Mouse (Mus musculus) intestine, postnatal 0 days (tissue): ENCODE results near the gene Hsf4. TPM values are rescaled to one million over a fixed set of nuclear protein-coding genes. Genes with fewer than 3 reads are reported as not detected.
A peak's percentile ranks its signal among the peaks of the same experiment; 100 is the strongest.

Source experiments
- ATAC-seq: fragments of 200-750 bp; cut with Nextera tagmentation; 2 replicates; pipeline ENCODE4 v1.8.0; 2017; ENCODE audit warnings: mild to moderate bottlenecking, moderate TSS enrichment, moderate library complexity
- H3K27ac ChIP-seq: fragments of 300-500 bp; sonication (generic); 2 replicates; pipeline ENCODE4 v1.5.1; 2014; ENCODE audit warnings: mild to moderate bottlenecking, low read depth, low read length, moderate library complexity
- H3K27me3 ChIP-seq: fragments of 300-500 bp; sonication (generic); replicated peaks from 2 replicates; pipeline ENCODE4 v1.6.1; 2014; ENCODE audit warnings: low read length, mixed read lengths; ENCODE audit not compliant: control insufficient read depth, insufficient read depth
- H3K36me3 ChIP-seq: fragments of 300-500 bp; sonication (generic); 2 replicates; pipeline ENCODE4 v1.6.1; 2014; ENCODE audit warnings: mild to moderate bottlenecking, moderate library complexity; ENCODE audit not compliant: control insufficient read depth, insufficient read depth
- H3K4me1 ChIP-seq: fragments of 300-500 bp; sonication (generic); replicated peaks from 2 replicates; pipeline ENCODE4 v1.6.1; 2014; ENCODE audit warnings: antibody characterized with exemption, low read length, mixed read lengths; ENCODE audit not compliant: control insufficient read depth, insufficient read depth
- H3K4me2 ChIP-seq: fragments of 300-500 bp; sonication (generic); replicated peaks from 2 replicates; pipeline ENCODE4 v1.6.1; 2014; ENCODE audit warnings: low read depth, mild to moderate bottlenecking, moderate library complexity
- H3K4me3 ChIP-seq: fragments of 300-500 bp; sonication (generic); 2 replicates; pipeline ENCODE4 v1.5.1; 2014; ENCODE audit warnings: low read depth, low read length
- H3K9ac ChIP-seq: fragments of 300-500 bp; sonication (generic); 2 replicates; pipeline ENCODE4 v1.6.1; 2014; ENCODE audit warnings: mild to moderate bottlenecking, low read depth, low read length
- H3K9me3 ChIP-seq: fragments of 300-500 bp; sonication (generic); 2 replicates; pipeline ENCODE4 v1.6.1; 2016; ENCODE audit warnings: mixed run types; ENCODE audit not compliant: control insufficient read depth
- CTCF ChIP-seq: sonication (generic); IDR thresholded peaks from 2 replicates; pipeline ENCODE4 v1.5.1; 2016; ENCODE audit warnings: low read depth, mild to moderate bottlenecking, control low read depth, antibody characterized with exemption, moderate library complexity
- WGBS: fragments of 180-500 bp; shearing (Covaris S2); extraction: QIAGEN DNeasy Blood & Tissue Kit; methylation state at CpG from one replicate; pipeline ENCODE4 v1.1.7; 2014; 5-methylcytosine and 5-hydroxymethylcytosine counted together
- microRNA counts: library from miRNA; unstranded; fragments of <30 nt; microRNA quantifications from one replicate; lab custom pipeline; 2016
- microRNA-seq: library from miRNA; unstranded; fragments of <30 nt; microRNA quantifications from one replicate; pipeline ENCODE4, GENCODE M21; 2016
- polyA plus RNA-seq: library from polyadenylated mRNA; unstranded; fragments of >200 nt; fragmentation: Nextera tagmentation; extraction: Ambion mirVana; gene quantifications from 2 replicates; pipeline ENCODE4 v1.2.1, GENCODE M21; 2015

Gene Hsf4
- polyA plus RNA-seq, 1 experiment from 2014 or later, result 0.48 TPM

GRCm38 (mm10) chr8:105315073-105315769, 45.6 kb downstream of the Hsf4 start:
- Histone ChIP-seq H3K4me3 (no peak overlapping the region), H3K4me1 (no peaks in the 10 kb centered on the region), H3K4me2 (no peak overlapping the region), H3K9ac (no peak overlapping the region), H3K27me3 (no peaks in the 10 kb centered on the region), H3K9me3 (no peaks in the 10 kb centered on the region), H3K27ac (no peak overlapping the region; the same call in 1 of the 2 replicates), H3K36me3 (peaks cover 68% of the 10 kb centered on the region)
- no peak for TF ChIP-seq CTCF
- WGBS, result 90% methylated on average over 18 of the region's 18 CpGs
- no peak for ATAC-seq

GRCm38 (mm10) chr8:105317941-105318340, 48.3 kb downstream of the Hsf4 start:
- Histone ChIP-seq H3K4me3 (no peak overlapping the region), H3K4me2 (no peak overlapping the region), H3K9me3 (no peaks in the 10 kb centered on the region), H3K36me3 (peaks cover 59% of the 10 kb centered on the region), H3K27me3 (no peaks in the 10 kb centered on the region), H3K27ac (no peak overlapping the region), H3K4me1 (no peaks in the 10 kb centered on the region), H3K9ac (no peak overlapping the region)
- no peak for TF ChIP-seq CTCF
- ATAC-seq, result no peak
- WGBS, result 92% methylated on average over 4 of the region's 4 CpGs

GRCm38 (mm10) chr8:105318662-105319190, 49.1 kb downstream of the Hsf4 start:
- Histone ChIP-seq H3K4me1 (no peaks in the 10 kb centered on the region), H3K4me2 (no peak overlapping the region), H3K27ac (no peak overlapping the region), H3K9me3 (no peaks in the 10 kb centered on the region), H3K4me3 (no peak overlapping the region), H3K9ac (no peak overlapping the region), H3K27me3 (no peaks in the 10 kb centered on the region), H3K36me3 (peaks cover 53% of the 10 kb centered on the region)
- no peak for TF ChIP-seq CTCF
- 83% methylated on average over 11 of the region's 11 CpGs for WGBS
- ATAC-seq, result no peak

GRCm38 (mm10) chr8:105323183-105323582, 53.6 kb downstream of the Hsf4 start:
- Histone ChIP-seq H3K27me3 (no peaks in the 10 kb centered on the region), H3K4me2 (no peak overlapping the region), H3K4me1 (0 out of 2 replicates have a peak, but pooled peaks cover 5% of the 10 kb centered on the region), H3K36me3 (peaks cover 21% of the 10 kb centered on the region), H3K9me3 (no peaks in the 10 kb centered on the region), H3K27ac (no peak overlapping the region), H3K4me3 (no peak overlapping the region), H3K9ac (no peak overlapping the region)
- 89% methylated on average over 4 of the region's 4 CpGs for WGBS
- TF ChIP-seq CTCF, result no peak
- no peak for ATAC-seq

MicroRNAs encoded within 50 kb of the gene (microRNA counts, 519-probe panel; counts per million panel counts)
- microRNA mmu-miR-328 (lab: Ali Mortazavi, UCI), result 2,913 counts per million, percentile 31 among the panel's probes with 10 or more counts

Small RNA genes within 50 kb of the gene (microRNA-seq; reads per million reads assigned to microRNA genes)
- gene Gm27320 (not detected), gene Mir328 (197 reads per million, percentile 56 among the genes with 10 or more reads in this experiment)

Other genes starting within 250 kb of the Hsf4 start
- gene Ces3a, start 221.2 kb upstream of the Hsf4 start, polyA plus RNA-seq, result 0.08 TPM in 1 of 2 replicates, not detected in the other
- gene Ces3b, start 186.0 kb upstream of the Hsf4 start, polyA plus RNA-seq, result not detected in 2 replicates
- not detected in 2 replicates for gene Ces4a, start 138.0 kb upstream of the Hsf4 start, polyA plus RNA-seq
- 18.9 and 21.8 TPM in 2 replicates for gene Cbfb, start 99.1 kb upstream of the Hsf4 start, polyA plus RNA-seq
- 14.3 and 14.8 TPM in 2 replicates for gene D230025D16Rik, start 44.7 kb upstream of the Hsf4 start, polyA plus RNA-seq
- gene B3gnt9, start 14.6 kb upstream of the Hsf4 start, polyA plus RNA-seq, result 7.1 and 8.1 TPM in 2 replicates
- 50.6 TPM in 2 replicates for gene Tradd, start 5.2 kb upstream of the Hsf4 start, polyA plus RNA-seq
- gene Fbxl8, start 5.2 kb upstream of the Hsf4 start, polyA plus RNA-seq, result 6.0 and 6.2 TPM in 2 replicates
- gene Nol3, start 6.3 kb downstream of the Hsf4 start, polyA plus RNA-seq, result 0.76 and 0.90 TPM in 2 replicates
- gene 4931428F04Rik, start 20.1 kb downstream of the Hsf4 start, polyA plus RNA-seq, result 1.5 and 1.7 TPM in 2 replicates
- 2.5 and 3.1 TPM in 2 replicates for gene Exoc3l, start 26.3 kb downstream of the Hsf4 start, polyA plus RNA-seq
- gene E2f4, start 27.9 kb downstream of the Hsf4 start, polyA plus RNA-seq, result 36.6 and 42.0 TPM in 2 replicates
- gene Elmo3, start 35.8 kb downstream of the Hsf4 start, polyA plus RNA-seq, result 34.2 TPM in 2 replicates
- 3.8 and 3.9 TPM in 2 replicates for gene Lrrc29, start 56.5 kb downstream of the Hsf4 start, polyA plus RNA-seq
- gene Tmem208, start 56.6 kb downstream of the Hsf4 start, polyA plus RNA-seq, result 167 and 184 TPM in 2 replicates
- 1.3 and 1.6 TPM in 2 replicates for gene Fhod1, start 78.2 kb downstream of the Hsf4 start, polyA plus RNA-seq
- 0.31 and 0.40 TPM in 2 replicates for gene Slc9a5, start 79.0 kb downstream of the Hsf4 start, polyA plus RNA-seq
- gene Plekhg4, start 103.5 kb downstream of the Hsf4 start, polyA plus RNA-seq, result 0.13 and 0.20 TPM in 2 replicates
- 0.07 and 0.13 TPM in 2 replicates for gene Kctd19, start 143.7 kb downstream of the Hsf4 start, polyA plus RNA-seq
- gene Lrrc36, start 143.8 kb downstream of the Hsf4 start, polyA plus RNA-seq, result 0.10 and 0.20 TPM in 2 replicates
- 67.9 and 78.5 TPM in 2 replicates for gene Tppp3, start 201.7 kb downstream of the Hsf4 start, polyA plus RNA-seq
- gene Zdhhc1, start 227.1 kb downstream of the Hsf4 start, polyA plus RNA-seq, result 6.4 and 7.1 TPM in 2 replicates
- 1.1 and 4.1 TPM in 2 replicates for gene Hsd11b2, start 249.0 kb downstream of the Hsf4 start, polyA plus RNA-seq